Mouse (Mus musculus) embryonic facial prominence, embryonic 10.5 days (tissue): ENCODE measurements at regions not wholly inside any gene's neighbourhood (a gene's known extent, or its start where the extent isn't known, plus 50 kb on each side); places are given as distances from the start of the nearest gene placed in this dataset.

Source experiments
- DNase-seq: peaks from one replicate; pipeline ENCODE4 v3.0.0-alpha.2; 2017; ENCODE audit warnings: low spot score
- H3K27ac ChIP-seq: fragments of 300-500 bp; sonication (generic); replicated peaks from 2 replicates; pipeline ENCODE4 v1.5.1; 2016; ENCODE audit warnings: mild to moderate bottlenecking
- H3K27me3 ChIP-seq: fragments of 300-500 bp; sonication (generic); replicated peaks from 2 replicates; pipeline ENCODE4 v1.6.1; 2016; ENCODE audit warnings: low read depth, mild to moderate bottlenecking; ENCODE audit not compliant: poor library complexity, severe bottlenecking
- H3K36me3 ChIP-seq: fragments of 300-500 bp; sonication (generic); replicated peaks from 2 replicates; pipeline ENCODE4 v1.6.1; 2016; ENCODE audit warnings: mild to moderate bottlenecking, moderate library complexity
- H3K4me1 ChIP-seq: fragments of 300-500 bp; sonication (generic); 2 replicates; pipeline ENCODE4 v1.6.1; 2016
- H3K4me3 ChIP-seq: fragments of 300-500 bp; sonication (generic); 2 replicates; pipeline ENCODE4 v1.5.1; 2016; ENCODE audit warnings: mild to moderate bottlenecking, moderate library complexity
- H3K9me3 ChIP-seq: fragments of 300-500 bp; sonication (generic); 2 replicates; pipeline ENCODE4 v1.6.1; 2016; ENCODE audit warnings: mild to moderate bottlenecking
- WGBS: fragments of 180-500 bp; shearing (Covaris S2); methylation state at CpG from one replicate; pipeline ENCODE4 v1.1.7; 2016; 5-methylcytosine and 5-hydroxymethylcytosine counted together

- WGBS: 90% methylated on average over 3 of the region's 3 CpGs
- Histone ChIP-seq H3K27ac (no peak overlapping the region), H3K27me3 (no peaks in the 10 kb centered on the region), H3K9me3 (no peaks in the 10 kb centered on the region), H3K4me3 (no peak overlapping the region), H3K4me1 (no peaks in the 10 kb centered on the region), H3K36me3 (no peaks in the 10 kb centered on the region)
- no peak for DNase-seq
Observed at GRCm38 (mm10) chr13:78992326-78992725, 792.8 kb upstream of the Nr2f1 start.

- Histone ChIP-seq H3K27ac (no peak overlapping the region), H3K4me1 (no peaks in the 10 kb centered on the region), H3K36me3 (no peaks in the 10 kb centered on the region), H3K9me3 (no peaks in the 10 kb centered on the region), H3K4me3 (no peak overlapping the region), H3K27me3 (no peaks in the 10 kb centered on the region)
- no peak for DNase-seq
- WGBS: 33% methylated on average over 3 of the region's 3 CpGs
Observed at GRCm38 (mm10) chr13:78985921-78986320, 786.4 kb upstream of the Nr2f1 start.

- Histone ChIP-seq H3K4me3 (no peak overlapping the region), H3K27me3 (no peaks in the 10 kb centered on the region), H3K4me1 (no peaks in the 10 kb centered on the region), H3K36me3 (no peaks in the 10 kb centered on the region), H3K9me3 (no peaks in the 10 kb centered on the region), H3K27ac (no peak overlapping the region)
- no peak for DNase-seq
- 85% methylated on average over 3 of the region's 3 CpGs for WGBS
Observed at GRCm38 (mm10) chr13:78977224-78977780, 777.7 kb upstream of the Nr2f1 start.

GRCm38 (mm10) chr13:78938351-78938741 lies 738.8 kb upstream of the Nr2f1 start:
- peaks cover 26% of the 10 kb centered on the region for H3K4me1 ChIP-seq
- H3K4me3 ChIP-seq: no peak overlapping the region
- H3K36me3 ChIP-seq: no peaks in the 10 kb centered on the region
- DNase-seq: peak; percentile 26
- no peaks in the 10 kb centered on the region for H3K9me3 ChIP-seq
- no peaks in the 10 kb centered on the region for H3K27me3 ChIP-seq
- WGBS: 11% methylated on average over 5 of the region's 5 CpGs
- no peak overlapping the region for H3K27ac ChIP-seq

GRCm38 (mm10) chr13:78937389-78938350 lies 738.1 kb upstream of the Nr2f1 start:
- no peak overlapping the region for H3K4me3 ChIP-seq
- 55% methylated on average over 7 of the region's 7 CpGs for WGBS
- no peak for DNase-seq
- H3K27me3 ChIP-seq: no peaks in the 10 kb centered on the region
- H3K9me3 ChIP-seq: no peaks in the 10 kb centered on the region
- no peak overlapping the region for H3K27ac ChIP-seq
- H3K4me1 ChIP-seq: peaks cover 26% of the 10 kb centered on the region
- H3K36me3 ChIP-seq: no peaks in the 10 kb centered on the region

- peak; percentile 29 for DNase-seq
- 13% methylated on average over 3 of the region's 3 CpGs for WGBS
- Histone ChIP-seq H3K36me3 (no peaks in the 10 kb centered on the region), H3K27ac (no peak overlapping the region), H3K4me1 (peaks cover 26% of the 10 kb centered on the region), H3K27me3 (no peaks in the 10 kb centered on the region), H3K4me3 (no peak overlapping the region), H3K9me3 (no peaks in the 10 kb centered on the region)
Observed at GRCm38 (mm10) chr13:78935990-78936650, 736.6 kb upstream of the Nr2f1 start.

- WGBS: 90% methylated on average over 1 of the region's 1 CpGs
- Histone ChIP-seq H3K36me3 (no peaks in the 10 kb centered on the region), H3K27ac (no peak overlapping the region), H3K27me3 (no peaks in the 10 kb centered on the region), H3K4me3 (no peak overlapping the region), H3K9me3 (no peaks in the 10 kb centered on the region), H3K4me1 (no peaks in the 10 kb centered on the region)
- no peak for DNase-seq
Observed at GRCm38 (mm10) chr13:78928347-78928746, 728.8 kb upstream of the Nr2f1 start.

- WGBS: 58% methylated on average over 3 of the region's 3 CpGs
- DNase-seq: no peak
Observed at GRCm38 (mm10) chr13:78920802-78921201, 721.2 kb upstream of the Nr2f1 start.

GRCm38 (mm10) chr13:78909839-78910238 lies 710.3 kb upstream of the Nr2f1 start:
- no peak overlapping the region for H3K27ac ChIP-seq
- no peaks in the 10 kb centered on the region for H3K9me3 ChIP-seq
- no peaks in the 10 kb centered on the region for H3K36me3 ChIP-seq
- no peaks in the 10 kb centered on the region for H3K27me3 ChIP-seq
- H3K4me3 ChIP-seq: no peak overlapping the region
- DNase-seq: no peak
- 41% methylated on average over 5 of the region's 5 CpGs for WGBS
- 0 out of 2 replicates have a peak, but pooled peaks cover 2% of the 10 kb centered on the region for H3K4me1 ChIP-seq

More at GRCm38 (mm10) chr13:78920802-78921201, 721.2 kb upstream of the Nr2f1 start:
- no peaks in the 10 kb centered on the region for H3K9me3 ChIP-seq
- H3K27me3 ChIP-seq: no peaks in the 10 kb centered on the region
- no peak overlapping the region for H3K27ac ChIP-seq
- H3K4me1 ChIP-seq: no peaks in the 10 kb centered on the region
- no peak overlapping the region for H3K4me3 ChIP-seq
- H3K36me3 ChIP-seq: no peaks in the 10 kb centered on the region

GRCm38 (mm10) chr13:78904102-78904501 lies 704.5 kb upstream of the Nr2f1 start:
- DNase-seq: no peak
- Histone ChIP-seq H3K36me3 (no peaks in the 10 kb centered on the region), H3K4me3 (no peak overlapping the region), H3K27ac (no peak overlapping the region), H3K27me3 (no peaks in the 10 kb centered on the region), H3K4me1 (no peaks in the 10 kb centered on the region), H3K9me3 (no peaks in the 10 kb centered on the region)

- no peaks in the 10 kb centered on the region for H3K27me3 ChIP-seq
- H3K4me1 ChIP-seq: no peaks in the 10 kb centered on the region
- DNase-seq: no peak
- H3K4me3 ChIP-seq: no peak overlapping the region
- WGBS: 85% methylated on average over 1 of the region's 1 CpGs
- no peaks in the 10 kb centered on the region for H3K9me3 ChIP-seq
- H3K27ac ChIP-seq: no peak overlapping the region
- no peaks in the 10 kb centered on the region for H3K36me3 ChIP-seq
Observed at GRCm38 (mm10) chr13:78900693-78901092, 701.1 kb upstream of the Nr2f1 start.

- Histone ChIP-seq H3K27me3 (no peaks in the 10 kb centered on the region), H3K4me3 (no peak overlapping the region), H3K27ac (no peak overlapping the region), H3K9me3 (no peaks in the 10 kb centered on the region), H3K4me1 (no peaks in the 10 kb centered on the region), H3K36me3 (no peaks in the 10 kb centered on the region)
- DNase-seq: no peak
- WGBS: 92% methylated on average over 2 of the region's 2 CpGs
Observed at GRCm38 (mm10) chr13:78892252-78892651, 692.7 kb upstream of the Nr2f1 start.
